Mouse (Mus musculus) hindbrain, embryonic 15.5 days (tissue): ENCODE results near the gene Abcc12. TPM values are rescaled to one million over a fixed set of nuclear protein-coding genes. Genes with fewer than 3 reads are reported as not detected.
A peak's percentile ranks its signal among the peaks of the same experiment; 100 is the strongest.

Source experiments
- ATAC-seq: fragments of 200-750 bp; cut with Nextera tagmentation; 2 replicates; pipeline ENCODE4 v1.8.0; 2017; ENCODE audit warnings: low read depth, moderate number of reproducible peaks, moderate TSS enrichment; ENCODE audit not compliant: low FRiP score
- H3K27ac ChIP-seq: fragments of 300-500 bp; sonication (generic); replicated peaks from 2 replicates; pipeline ENCODE4 v1.5.1; 2015; ENCODE audit warnings: mild to moderate bottlenecking, inconsistent platforms
- H3K27me3 ChIP-seq: fragments of 300-500 bp; sonication (generic); 2 replicates; pipeline ENCODE4 v1.6.1; 2015; ENCODE audit warnings: control low read depth, inconsistent platforms
- H3K36me3 ChIP-seq: fragments of 300-500 bp; sonication (generic); 2 replicates; pipeline ENCODE4 v1.6.1; 2015; ENCODE audit warnings: control low read depth, inconsistent platforms
- H3K4me1 ChIP-seq: fragments of 300-500 bp; sonication (generic); replicated peaks from 2 replicates; pipeline ENCODE4 v1.6.1; 2015; ENCODE audit warnings: control low read depth, inconsistent platforms
- H3K4me2 ChIP-seq: fragments of 300-500 bp; sonication (generic); 2 replicates; pipeline ENCODE4 v1.6.1; 2015; ENCODE audit warnings: moderate library complexity, mild to moderate bottlenecking, inconsistent platforms
- H3K4me3 ChIP-seq: fragments of 300-500 bp; sonication (generic); 2 replicates; pipeline ENCODE4 v1.5.1; 2015; ENCODE audit warnings: mild to moderate bottlenecking, inconsistent platforms
- H3K9ac ChIP-seq: fragments of 300-500 bp; sonication (generic); 2 replicates; pipeline ENCODE4 v1.6.1; 2015; ENCODE audit warnings: inconsistent platforms
- H3K9me3 ChIP-seq: fragments of 300-500 bp; sonication (generic); 2 replicates; pipeline ENCODE4 v1.6.1; 2016; ENCODE audit warnings: control low read depth, inconsistent platforms
- WGBS: fragments of 180-500 bp; shearing (Covaris S2); methylation state at CpG from one replicate; pipeline ENCODE4 v1.1.7; 2015; 5-methylcytosine and 5-hydroxymethylcytosine counted together
- polyA plus RNA-seq: library from polyadenylated mRNA; unstranded; fragments of >200 nt; fragmentation: Nextera tagmentation; extraction: Ambion mirVana; gene quantifications from 2 replicates; pipeline ENCODE4 v1.2.1, GENCODE M21; 2015

The Abcc12 gene
- polyA plus RNA-seq, result 0.05 and 0.23 TPM in 2 replicates

- no peak within 1 kb of the TSS for H3K4me2 ChIP-seq
- no peaks in the 10 kb centered on the region for H3K27me3 ChIP-seq
- H3K4me1 ChIP-seq, result peaks cover 10% of the 10 kb centered on the region
- no peaks in the 10 kb centered on the region for H3K36me3 ChIP-seq
- ATAC-seq, result no peak
- no peak within 1 kb of the TSS for H3K4me3 ChIP-seq
- no peak within 1 kb of the TSS for H3K27ac ChIP-seq
- no peaks in the 10 kb centered on the region for H3K9me3 ChIP-seq
- H3K9ac ChIP-seq, result no peak within 1 kb of the TSS
These were observed at the start of gene Abcc12 for GRCm38 (mm10) chr8:86580458-86580857. TSS of gene Abcc12 (minus strand) at chr8:86580686.

DNA sequence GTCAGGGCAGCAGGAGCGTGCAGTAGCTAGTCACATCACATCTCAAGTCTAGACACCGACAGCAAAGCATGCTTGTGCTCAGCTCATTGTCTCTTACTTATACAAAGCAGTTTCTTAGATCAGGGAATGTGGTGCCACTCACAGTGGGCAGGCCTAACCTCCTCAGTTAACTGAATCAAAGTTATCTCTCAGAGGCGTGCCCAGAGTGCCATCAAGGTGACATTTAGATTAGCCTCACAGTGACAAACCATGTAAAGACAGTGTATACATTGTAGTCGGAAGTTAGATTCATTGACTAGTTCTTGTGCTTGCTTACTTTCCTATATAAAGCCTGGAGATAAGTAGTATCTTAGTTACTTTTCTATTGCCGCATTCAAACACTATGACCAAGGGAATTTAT, 49.7 kb upstream of the Abcc12 start:
- H3K9ac ChIP-seq, result no peak overlapping the region
- peaks cover 19% of the 10 kb centered on the region for H3K36me3 ChIP-seq
- H3K27ac ChIP-seq, result no peak overlapping the region
- H3K4me2 ChIP-seq, result no peak overlapping the region
- 91% methylated on average over 5 of the region's 5 CpGs for WGBS
- no peak for ATAC-seq
- no peaks in the 10 kb centered on the region for H3K27me3 ChIP-seq
- no peak overlapping the region for H3K4me3 ChIP-seq
- H3K9me3 ChIP-seq, result no peaks in the 10 kb centered on the region
- H3K4me1 ChIP-seq, result peaks cover 13% of the 10 kb centered on the region

DNA sequence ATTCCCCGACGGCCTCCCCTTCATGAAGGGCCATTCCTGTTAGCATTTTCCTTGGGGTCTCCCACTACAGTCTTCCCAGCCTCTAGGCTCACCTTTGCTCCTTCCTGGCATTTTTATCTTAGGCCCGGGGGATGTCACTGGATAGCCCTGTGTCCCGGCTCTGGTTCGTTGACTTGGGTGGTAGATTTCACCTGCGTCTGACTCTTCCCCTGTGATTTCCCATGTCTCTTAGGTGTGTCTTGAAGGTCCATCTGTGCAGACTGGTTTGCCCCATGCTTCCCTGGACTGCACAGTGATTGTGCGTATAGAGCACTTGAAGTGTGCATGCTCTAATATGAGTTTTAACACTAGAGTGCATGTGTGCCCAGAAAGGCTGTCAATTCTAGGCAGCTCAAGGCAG, 44.4 kb upstream of the Abcc12 start:
- Histone ChIP-seq H3K36me3 (no peaks in the 10 kb centered on the region), H3K4me1 (peaks cover 19% of the 10 kb centered on the region), H3K4me2 (peak overlapping the region; percentile 92), H3K27me3 (no peaks in the 10 kb centered on the region), H3K9me3 (no peaks in the 10 kb centered on the region), H3K27ac (no peak overlapping the region), H3K4me3 (peak overlapping the region; percentile 84), H3K9ac (peak overlapping the region; percentile 64; the same call in 1 of the 2 replicates)
- ATAC-seq, result no peak
- 67% methylated on average over 7 of the region's 7 CpGs for WGBS

DNA sequence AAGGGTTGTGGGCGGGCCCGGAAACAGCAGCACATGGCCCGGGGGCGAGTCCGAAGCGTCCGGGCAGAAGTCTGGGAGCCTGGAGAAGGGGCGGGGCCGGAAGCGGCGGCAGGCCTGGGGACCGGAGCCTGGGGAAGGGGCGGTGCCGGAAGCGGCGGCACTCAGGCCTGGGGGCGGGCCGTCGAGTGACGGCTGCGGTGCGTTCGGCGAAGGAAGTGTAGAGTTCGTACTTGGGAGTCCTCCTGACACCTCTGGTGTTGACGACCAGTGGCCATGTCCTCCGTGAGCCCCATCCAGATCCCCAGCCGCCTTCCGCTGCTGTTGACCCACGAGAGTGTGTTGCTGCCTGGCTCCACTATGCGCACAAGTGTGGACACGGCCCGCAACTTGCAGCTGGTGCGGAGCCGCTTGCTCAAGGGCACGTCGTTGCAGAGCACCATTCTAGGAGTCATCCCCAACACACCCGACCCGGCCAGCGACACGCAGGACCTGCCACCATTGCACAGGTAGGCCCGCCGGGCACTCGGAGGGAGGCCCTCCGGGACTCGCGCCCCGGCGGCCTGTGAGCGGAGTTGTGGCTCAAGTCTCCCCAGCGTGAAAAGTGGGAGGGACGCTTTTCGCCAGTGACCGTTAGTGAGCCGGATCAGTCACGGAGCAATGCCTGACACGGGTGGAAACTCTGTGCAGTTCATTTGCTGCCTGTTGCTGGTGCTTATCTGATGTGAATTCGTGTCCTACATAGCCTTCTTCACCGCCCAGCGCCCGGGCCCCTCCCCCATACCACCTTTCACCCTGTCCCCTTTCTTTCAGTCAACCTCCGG, 43.6 kb upstream of the Abcc12 start, which contains the start of gene Lonp2:
Gene Lonp2 (plus strand): TSS at position 133 of the 821 bp plus-strand sequence.
- peak within 1 kb of the TSS; percentile 92 for H3K4me2 ChIP-seq
- under 1% methylated on average over 57 of the region's 62 CpGs for WGBS
- H3K4me1 ChIP-seq, result peaks cover 19% of the 10 kb centered on the region
- ATAC-seq, result peak; percentile 99
- no peaks in the 10 kb centered on the region for H3K27me3 ChIP-seq
- peak within 1 kb of the TSS; percentile 87 for H3K27ac ChIP-seq
- no peaks in the 10 kb centered on the region for H3K9me3 ChIP-seq
- peak within 1 kb of the TSS; percentile 84 for H3K4me3 ChIP-seq
- H3K9ac ChIP-seq, result peak within 1 kb of the TSS; percentile 64
- H3K36me3 ChIP-seq, result no peaks in the 10 kb centered on the region

GRCm38 (mm10) chr8:86623551-86623910, 43.0 kb upstream of the Abcc12 start:
- WGBS, result 3% methylated on average over 10 of the region's 14 CpGs
- H3K27ac ChIP-seq, result peak overlapping the region; percentile 87
- ATAC-seq, result no peak
- H3K9ac ChIP-seq, result peak overlapping the region; percentile 57
- H3K4me1 ChIP-seq, result peaks cover 19% of the 10 kb centered on the region
- peak overlapping the region; percentile 84 for H3K4me3 ChIP-seq
- no peaks in the 10 kb centered on the region for H3K27me3 ChIP-seq
- no peaks in the 10 kb centered on the region for H3K36me3 ChIP-seq
- H3K9me3 ChIP-seq, result no peaks in the 10 kb centered on the region
- H3K4me2 ChIP-seq, result peak overlapping the region; percentile 92

DNA sequence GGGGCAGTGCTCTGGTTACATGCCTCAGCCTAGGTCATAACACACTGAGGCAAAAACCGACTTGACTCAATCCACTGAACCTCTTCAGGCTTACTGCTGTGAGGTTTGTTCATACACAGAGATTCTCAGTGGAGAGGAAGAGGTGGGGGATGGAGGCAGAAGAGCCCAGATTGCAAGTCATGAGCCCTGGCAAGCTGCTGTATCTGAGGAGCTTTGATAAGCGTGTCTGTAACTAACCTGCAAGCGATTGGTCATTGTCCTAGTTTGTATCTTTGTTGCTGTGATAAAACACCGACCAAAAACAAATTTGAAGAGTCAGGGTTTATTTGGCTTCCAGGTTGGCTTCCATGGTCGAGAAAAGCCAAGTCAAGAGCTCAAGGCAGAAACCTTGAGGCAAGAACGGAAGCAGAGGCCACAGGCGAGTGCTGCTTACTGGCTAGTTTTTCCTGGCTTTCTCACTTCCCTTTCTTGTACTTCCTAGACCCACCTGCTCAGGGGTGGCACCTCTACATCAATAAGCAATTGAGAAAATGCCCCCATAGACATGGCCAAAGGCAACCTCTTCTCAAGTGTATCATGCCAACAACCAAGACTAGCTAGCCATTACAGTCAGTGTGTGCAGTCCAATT, 37.4 kb upstream of the Abcc12 start:
- Histone ChIP-seq H3K4me2 (no peak overlapping the region), H3K36me3 (no peaks in the 10 kb centered on the region), H3K27ac (no peak overlapping the region), H3K4me3 (no peak overlapping the region), H3K9me3 (no peaks in the 10 kb centered on the region), H3K4me1 (no peaks in the 10 kb centered on the region), H3K27me3 (no peaks in the 10 kb centered on the region), H3K9ac (no peak overlapping the region)
- WGBS, result 77% methylated on average over 7 of the region's 7 CpGs
- no peak for ATAC-seq

DNA sequence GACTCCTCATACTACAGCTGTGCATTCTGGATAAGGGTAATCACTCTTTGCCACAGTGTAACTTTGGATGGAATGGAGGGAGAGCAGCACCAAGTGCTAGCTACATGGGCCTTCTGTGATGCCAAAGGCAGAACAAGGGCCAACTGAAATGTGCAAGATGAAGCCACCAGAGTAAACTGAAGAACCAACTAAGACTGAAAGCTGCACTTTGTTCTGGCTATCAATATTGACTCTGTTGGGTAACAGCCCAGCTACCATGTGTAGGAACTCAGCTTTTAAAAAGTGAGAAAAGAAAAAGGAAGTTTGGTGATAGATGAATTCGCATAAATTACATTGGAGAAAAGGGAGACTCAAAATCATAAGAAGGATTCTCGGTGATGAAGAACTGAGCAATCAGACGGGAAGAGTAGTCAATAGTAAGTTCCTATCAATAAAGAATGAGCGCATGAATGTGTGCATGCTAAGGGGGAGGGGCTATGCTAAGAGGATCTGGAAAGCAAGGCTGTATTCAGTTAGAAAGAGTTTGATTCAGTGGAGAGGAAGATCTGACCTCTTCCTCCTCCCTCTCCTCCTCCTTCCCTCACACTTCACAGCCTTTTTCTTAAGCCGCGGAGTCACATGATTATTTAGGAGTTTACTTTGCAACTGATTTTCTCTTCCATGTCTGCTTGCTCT, 34.7 kb upstream of the Abcc12 start:
- Histone ChIP-seq H3K36me3 (no peaks in the 10 kb centered on the region), H3K4me2 (no peak overlapping the region), H3K27ac (no peak overlapping the region), H3K9me3 (no peaks in the 10 kb centered on the region), H3K4me1 (no peaks in the 10 kb centered on the region), H3K9ac (no peak overlapping the region), H3K27me3 (no peaks in the 10 kb centered on the region), H3K4me3 (no peak overlapping the region)
- no peak for ATAC-seq
- WGBS, result 89% methylated on average over 6 of the region's 6 CpGs

DNA sequence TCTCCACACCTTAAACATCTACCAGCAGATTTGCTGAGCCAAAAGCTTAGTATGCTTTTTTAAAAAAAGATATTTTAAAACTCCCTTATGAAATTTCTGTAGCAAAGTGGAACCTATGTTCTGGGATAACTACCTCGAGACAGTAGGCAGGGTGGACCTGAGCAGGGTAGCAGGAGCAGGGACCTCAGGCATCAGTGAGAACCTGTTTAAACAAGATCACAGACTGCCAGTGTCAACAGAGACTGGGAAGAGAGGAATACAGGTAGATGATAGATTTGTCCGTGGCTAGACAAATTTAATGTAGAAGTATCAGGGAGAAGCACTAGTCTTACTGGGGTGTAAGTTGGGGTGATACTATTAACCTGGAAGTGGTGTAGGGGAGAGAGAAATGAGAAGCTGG, 33.3 kb upstream of the Abcc12 start:
- Histone ChIP-seq H3K9ac (no peak overlapping the region), H3K27me3 (no peaks in the 10 kb centered on the region), H3K4me2 (no peak overlapping the region), H3K9me3 (no peaks in the 10 kb centered on the region), H3K27ac (no peak overlapping the region), H3K4me3 (no peak overlapping the region), H3K36me3 (no peaks in the 10 kb centered on the region), H3K4me1 (no peaks in the 10 kb centered on the region)
- ATAC-seq, result no peak
- 80% methylated on average over 2 of the region's 2 CpGs for WGBS

DNA sequence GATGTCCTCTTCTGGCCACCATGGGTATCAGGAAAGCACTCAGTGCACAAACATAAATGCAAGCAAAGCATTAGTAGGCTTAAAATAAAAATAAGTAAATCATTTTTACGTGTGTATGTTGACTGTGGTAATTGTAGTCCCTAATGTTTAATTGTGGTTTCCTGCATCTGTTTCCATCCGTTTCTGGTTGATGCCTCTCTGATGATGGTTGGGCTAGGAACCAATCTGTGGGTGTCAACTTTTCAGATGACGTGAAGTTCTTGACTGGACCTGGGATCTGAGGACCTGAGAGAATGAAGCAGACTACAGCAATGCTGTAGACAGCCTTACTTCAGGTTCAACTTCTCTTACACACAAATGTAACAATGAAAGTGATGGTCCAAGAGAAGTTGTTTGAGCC, 24.2 kb upstream of the Abcc12 start:
- H3K36me3 ChIP-seq, result no peaks in the 10 kb centered on the region
- no peak overlapping the region for H3K27ac ChIP-seq
- ATAC-seq, result no peak
- no peak overlapping the region for H3K9ac ChIP-seq
- no peak overlapping the region for H3K4me2 ChIP-seq
- H3K9me3 ChIP-seq, result no peaks in the 10 kb centered on the region
- H3K4me3 ChIP-seq, result no peak overlapping the region
- WGBS, result 91% methylated on average over 3 of the region's 3 CpGs
- H3K27me3 ChIP-seq, result no peaks in the 10 kb centered on the region
- no peaks in the 10 kb centered on the region for H3K4me1 ChIP-seq

DNA sequence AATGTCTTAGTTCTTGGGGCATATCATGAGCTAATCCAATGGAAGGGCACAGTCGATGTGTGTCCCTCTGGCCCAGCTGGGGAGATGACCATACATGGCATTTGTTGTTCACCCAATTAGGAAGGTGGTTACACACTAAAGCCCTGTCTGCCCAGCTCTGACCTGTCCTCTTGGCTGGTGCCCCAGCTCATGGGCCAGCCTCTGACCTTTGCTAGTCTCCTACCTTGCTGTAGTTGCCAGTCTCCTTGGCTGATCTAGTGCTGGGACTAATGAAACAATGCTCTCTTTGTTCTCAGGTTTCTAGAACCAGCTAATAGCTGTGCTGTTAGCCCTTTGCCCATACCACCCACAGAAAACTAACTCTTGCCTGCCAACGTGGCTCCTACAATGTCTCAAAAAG, 22.7 kb upstream of the Abcc12 start:
- WGBS, result 56% methylated on average over 2 of the region's 2 CpGs
- Histone ChIP-seq H3K36me3 (no peaks in the 10 kb centered on the region), H3K4me3 (no peak overlapping the region), H3K27ac (no peak overlapping the region), H3K9ac (no peak overlapping the region), H3K4me1 (no peaks in the 10 kb centered on the region), H3K4me2 (no peak overlapping the region), H3K27me3 (no peaks in the 10 kb centered on the region), H3K9me3 (no peaks in the 10 kb centered on the region)
- ATAC-seq, result no peak

GRCm38 (mm10) chr8:86600311-86600710, 19.8 kb upstream of the Abcc12 start:
- no peak overlapping the region for H3K4me2 ChIP-seq
- no peaks in the 10 kb centered on the region for H3K36me3 ChIP-seq
- H3K9ac ChIP-seq, result no peak overlapping the region
- H3K9me3 ChIP-seq, result no peaks in the 10 kb centered on the region
- WGBS, result 85% methylated on average over 3 of the region's 3 CpGs
- no peaks in the 10 kb centered on the region for H3K27me3 ChIP-seq
- no peak overlapping the region for H3K27ac ChIP-seq
- no peak for ATAC-seq
- no peaks in the 10 kb centered on the region for H3K4me1 ChIP-seq
- no peak overlapping the region for H3K4me3 ChIP-seq

- no peaks in the 10 kb centered on the region for H3K36me3 ChIP-seq
- no peak overlapping the region for H3K27ac ChIP-seq
- no peak overlapping the region for H3K9ac ChIP-seq
- no peaks in the 10 kb centered on the region for H3K9me3 ChIP-seq
- no peak overlapping the region for H3K4me3 ChIP-seq
- no peaks in the 10 kb centered on the region for H3K27me3 ChIP-seq
- H3K4me1 ChIP-seq, result no peaks in the 10 kb centered on the region
- no peak for ATAC-seq
- no peak overlapping the region for H3K4me2 ChIP-seq
- 92% methylated on average over 6 of the region's 6 CpGs for WGBS
These were observed 18.8 kb upstream of the Abcc12 start for GRCm38 (mm10) chr8:86599299-86599698.
